8 mouse cellular contexts compared by ENCODE assay signal in genomic region chr7:24254633-24255474, GRCm38 (mm10). TPM values are rescaled to one million over a fixed set of nuclear protein-coding genes. Genes with fewer than 3 reads are reported as not detected.
DNase-seq lines count a peak whose midpoint lies in the region; ATAC-seq and TF ChIP-seq lines count a peak whose summit lies in the region.

Zfp108 (plus strand) TSS chr7:24254794.

- DNase-seq in adipocyte (ENCODE audit: low spot score), result peak; percentile 79
- DNase-seq in cerebellum, postnatal 4 days (ENCODE audit: low spot score in 2 of 2), result peak; percentile 30 to 68
- peak; percentile 70 to 71 for DNase-seq in gastrocnemius, adult 8-10 months (ENCODE audit: low spot score in 2 of 2)
- DNase-seq in hindbrain, postnatal 0 days (ENCODE audit: low spot score), result peak; percentile 94
- DNase-seq in left cerebral cortex, adult 18-20 months (ENCODE audit: low spot score in 2 of 2), result peak; percentile 85 to 90
- peak; percentile 78 to 82 for DNase-seq in lung, postnatal 4 days
- peak; percentile 93 for DNase-seq in right cerebral cortex, adult 18-20 months
- peak; percentile 73 for DNase-seq in yolk sac, embryonic 10.5 days (ENCODE audit: low spot score)

- peaks cover 4% of the 10 kb centered on the region; the same call in 1 of the 2 replicates for H3K36me3 ChIP-seq in hindbrain, postnatal 0 days (ENCODE audit: insufficient read depth, low read length)

- WGBS in hindbrain, postnatal 0 days, result 18% methylated on average over 21 of the region's 21 CpGs

- peak within 1 kb of the TSS; percentile 69 for H3K4me2 ChIP-seq in hindbrain, postnatal 0 days (ENCODE audit: low read depth, low read length)

- no peak for TF ChIP-seq CTCF in hindbrain, postnatal 0 days (IDR thresholded peaks at IDR 0.05; ENCODE audit: low read depth)

- peak within 1 kb of the TSS; percentile 11; the same call in 1 of the 2 replicates for H3K27ac ChIP-seq in hindbrain, postnatal 0 days

- peak; percentile 91 for ATAC-seq in hindbrain, postnatal 0 days

- H3K9me3 ChIP-seq in hindbrain, postnatal 0 days (ENCODE audit: low read length), result no peaks in the 10 kb centered on the region

- H3K4me1 ChIP-seq in hindbrain, postnatal 0 days (ENCODE audit: insufficient read depth, low read length), result peaks cover 10% of the 10 kb centered on the region; the same call in 1 of the 2 replicates

- H3K9ac ChIP-seq in hindbrain, postnatal 0 days (replicated peaks; ENCODE audit: low read length), result peak within 1 kb of the TSS; percentile 59

- peak within 1 kb of the TSS; percentile 57 for H3K4me3 ChIP-seq in hindbrain, postnatal 0 days (ENCODE audit: low read length)

- no peaks in the 10 kb centered on the region for H3K27me3 ChIP-seq in hindbrain, postnatal 0 days (ENCODE audit: insufficient read depth, low read length)

RNA-seq across cellular contexts. Expression of gene Zfp108, which starts in this region (rescaled TPM):
- 1 to 10 TPM; 2.0 to 2.4 (median 2.2) TPM for total RNA-seq in gastrocnemius, adult 8-10 months (2022)
- total RNA-seq in hindbrain, postnatal 0 days (2014; rRNA removed), result 7.5 and 9.1 TPM in 2 replicates
- 3.0 and 3.7 TPM in 2 replicates for polyA plus RNA-seq in hindbrain, postnatal 0 days (2015; fragmentation: Nextera tagmentation; extraction: Ambion mirVana)
- 1 to 10 TPM; 7.7 to 8.4 TPM for total RNA-seq in left cerebral cortex, adult 18-20 months (2021)

Comparison
In these comparisons a context has a peak if more than half of its experiments do, and no peak if none do; other contexts are left out.
1. Peak in every context shown above with its lines: DNase-seq, ATAC-seq, H3K4me3 ChIP-seq and H3K27ac ChIP-seq.